In the genomic region with DNA sequence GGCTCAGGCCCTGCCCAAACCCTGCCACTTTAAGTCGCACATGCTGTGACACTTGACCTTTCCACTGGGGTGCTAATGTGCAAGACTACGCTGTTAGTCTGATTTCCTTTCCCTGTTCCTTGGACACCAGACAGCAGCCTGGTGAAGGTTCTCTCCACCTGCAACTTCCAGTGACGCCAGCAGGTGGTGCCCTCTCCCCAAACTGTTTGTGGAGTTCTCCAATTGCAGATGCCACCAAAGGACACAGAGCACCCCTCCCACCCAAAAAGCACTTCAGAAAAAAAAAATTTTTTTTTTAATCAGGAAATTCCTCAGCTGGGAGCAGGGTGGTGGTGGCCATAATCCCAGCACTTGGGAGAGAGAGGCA, we compare ENCODE assay signal across 8 mouse cellular contexts. TPM values are rescaled to one million over a fixed set of nuclear protein-coding genes. Genes with fewer than 3 reads are reported as not detected.
A peak's percentile ranks its signal among the peaks of the same experiment; 100 is the strongest.
DNase-seq lines count a peak whose midpoint lies in the region; ATAC-seq lines count a peak whose summit lies in the region.

No protein-coding gene starts in this region.

- no peak overlapping the region for H3K4me2 ChIP-seq in hindbrain, embryonic 14.5 days (replicated peaks)

- ATAC-seq in activated CD4-positive, CD25-positive, alpha-beta regulatory T cell, adult 4 months, result peak; percentile 46
- no peak for ATAC-seq in hindbrain, embryonic 14.5 days (ENCODE audit: low FRiP score)
- ATAC-seq in megakaryocyte progenitor cell, adult 5-6 weeks (replicated peaks; ENCODE audit: poor library complexity), result peak; percentile 75

- H3K27me3 ChIP-seq in hindbrain, embryonic 14.5 days (ENCODE audit: control insufficient read depth, insufficient read depth, low read length), result no peaks in the 10 kb centered on the region

- H3K4me3 ChIP-seq in hindbrain, embryonic 14.5 days (replicated peaks; ENCODE audit: low read length), result no peak overlapping the region

- H3K4me1 ChIP-seq in hindbrain, embryonic 14.5 days (replicated peaks; ENCODE audit: control insufficient read depth, insufficient read depth, low read length), result peaks cover 35% of the 10 kb centered on the region

- DNase-seq in cerebellum, adult 9-11 months, result peak; percentile 91
- DNase-seq in frontal cortex, postnatal 25 days (ENCODE audit: low spot score in 2 of 2), result peak; percentile 87 to 90
- peak; percentile 86 for DNase-seq in hindbrain, embryonic 14.5 days (ENCODE audit: low spot score)
- peak; percentile 82 for DNase-seq in left cerebral cortex, adult 11 months (ENCODE audit: low spot score)
- DNase-seq in skeletal muscle tissue, adult 2 months (ENCODE audit: low read depth, low spot score), result peak; percentile 74
- peak; percentile 67 for DNase-seq in yolk sac, embryonic 10.5 days (ENCODE audit: low spot score)

- no peaks in the 10 kb centered on the region for H3K36me3 ChIP-seq in hindbrain, embryonic 14.5 days (replicated peaks; ENCODE audit: control insufficient read depth, insufficient read depth)

- WGBS in hindbrain, embryonic 14.5 days, result 1% methylated on average over 3 of the region's 3 CpGs

- no peak overlapping the region for H3K9ac ChIP-seq in hindbrain, embryonic 14.5 days

- H3K27ac ChIP-seq in hindbrain, embryonic 14.5 days, result no peak overlapping the region

- H3K9me3 ChIP-seq in hindbrain, embryonic 14.5 days (ENCODE audit: control insufficient read depth, low read length), result no peaks in the 10 kb centered on the region

RNA-seq across cellular contexts. Expression of gene Ccdc187, which starts 6.4 kb away (rescaled TPM):
- polyA plus RNA-seq in activated CD4-positive, CD25-positive, alpha-beta regulatory T cell, adult 4 months (2017; shearing (Covaris generic)), result not detected
- polyA plus RNA-seq in hindbrain, embryonic 14.5 days (2014; fragmentation: Nextera tagmentation; extraction: Ambion mirVana), result 0.25 and 0.29 TPM in 2 replicates
- not detected in 2 replicates for total RNA-seq in megakaryocyte progenitor cell, adult 5-6 weeks (2015)
- not detected in 2 replicates for total RNA-seq in megakaryocyte progenitor cell, adult 5-6 weeks (2017)

RNA-seq across cellular contexts. Expression of gene Gpsm1, which starts 14.5 kb away (rescaled TPM):
- polyA plus RNA-seq in activated CD4-positive, CD25-positive, alpha-beta regulatory T cell, adult 4 months (2017; shearing (Covaris generic)), result 1 to 10 TPM; 1.8 to 2.7 TPM
- polyA plus RNA-seq in hindbrain, embryonic 14.5 days (2014; fragmentation: Nextera tagmentation; extraction: Ambion mirVana), result 96.7 and 101 TPM in 2 replicates
- total RNA-seq in megakaryocyte progenitor cell, adult 5-6 weeks (2015), result 6.7 and 7.1 TPM in 2 replicates
- total RNA-seq in megakaryocyte progenitor cell, adult 5-6 weeks (2017), result 7.4 and 11.9 TPM in 2 replicates

RNA-seq across cellular contexts. Expression of gene Dnlz, which starts 51.1 kb away (rescaled TPM):
- polyA plus RNA-seq in activated CD4-positive, CD25-positive, alpha-beta regulatory T cell, adult 4 months (2017; shearing (Covaris generic)), result 1 to 10 TPM; 6.5 to 7.4 TPM
- polyA plus RNA-seq in hindbrain, embryonic 14.5 days (2014; fragmentation: Nextera tagmentation; extraction: Ambion mirVana), result 27.7 and 28.3 TPM in 2 replicates
- 6.4 and 6.8 TPM in 2 replicates for total RNA-seq in megakaryocyte progenitor cell, adult 5-6 weeks (2015)
- total RNA-seq in megakaryocyte progenitor cell, adult 5-6 weeks (2017), result 5.8 and 6.9 TPM in 2 replicates

RNA-seq across cellular contexts. Expression of gene Card9, which starts 59.9 kb away (rescaled TPM):
- 1 to 10 TPM; 1.5 to 2.3 TPM for polyA plus RNA-seq in activated CD4-positive, CD25-positive, alpha-beta regulatory T cell, adult 4 months (2017; shearing (Covaris generic))
- 1.9 and 2.1 TPM in 2 replicates for polyA plus RNA-seq in hindbrain, embryonic 14.5 days (2014; fragmentation: Nextera tagmentation; extraction: Ambion mirVana)
- 27.3 and 33.3 TPM in 2 replicates for total RNA-seq in megakaryocyte progenitor cell, adult 5-6 weeks (2015)
- 99.2 and 121 TPM in 2 replicates for total RNA-seq in megakaryocyte progenitor cell, adult 5-6 weeks (2017)

Comparison
In these comparisons a context has a peak if more than half of its experiments do, and no peak if none do; other contexts are left out.
1. RNA of gene Gpsm1, which starts 14.5 kb away (polyA plus RNA-seq): 96.7 to 101 TPM in hindbrain, embryonic 14.5 days; 1.8 to 2.7 TPM in activated CD4-positive, CD25-positive, alpha-beta regulatory T cell, adult 4 months; every median in the first group is over 10 times any median in the second.
2. Peak in every context shown above with its lines, with median percentiles within 50 percentile points of each other: DNase-seq.